Mouse (Mus musculus) cerebellum, adult 2 months (tissue): ENCODE results near the gene Vmn1r177. TPM values are rescaled to one million over a fixed set of nuclear protein-coding genes. Genes with fewer than 3 reads are reported as not detected.
"Not testable (repeated sequence)": the region's sequence is repeated elsewhere in the genome, so short reads cannot be mapped to it uniquely, and the experiment has no call there.

Experiments
- DNase-seq, 2 experiments: peaks; one replicate each; pipeline ENCODE4 v3.0.0; 2021
- H3K27ac ChIP-seq: fragments of 200-500 bp; 2 replicates; pipeline ENCODE4 v1.5.1; 2012; ENCODE audit warnings: low read length, control low read depth, inconsistent platforms; ENCODE audit not compliant: insufficient read depth
- H3K27me3 ChIP-seq: fragments of 200-500 bp; 2 replicates; pipeline ENCODE4 v1.6.1; 2012; ENCODE audit warnings: inconsistent platforms, mild to moderate bottlenecking, low read length, moderate library complexity; ENCODE audit not compliant: control insufficient read depth, insufficient read depth
- H3K4me1 ChIP-seq: fragments of 200-500 bp; 2 replicates; pipeline ENCODE4 v1.6.1; 2011; ENCODE audit warnings: low read length; ENCODE audit not compliant: control insufficient read depth, insufficient read depth
- H3K4me3 ChIP-seq: fragments of 200-500 bp; replicated peaks from 2 replicates; pipeline ENCODE3; 2011; ENCODE audit warnings: mild to moderate bottlenecking, low read depth, low read length, control low read depth; ENCODE audit not compliant: insufficient read depth
- CTCF ChIP-seq: fragments of 200-500 bp; IDR thresholded peaks from 2 replicates; pipeline ENCODE4 v1.5.1; 2011; ENCODE audit warnings: low read depth, mild to moderate bottlenecking, control low read depth, low read length, moderate library complexity, borderline replicate concordance; ENCODE audit not compliant: insufficient read depth
- POLR2A ChIP-seq: fragments of 200-500 bp; IDR thresholded peaks from 2 replicates; pipeline ENCODE4 v1.6.1; 2011; ENCODE audit warnings: low read length, control low read depth, borderline replicate concordance; ENCODE audit not compliant: insufficient read depth
- WGBS: fragments of 180-500 bp; shearing (Covaris S2); methylation state at CpG from one replicate; pipeline ENCODE4 v1.1.7; 2018; 5-methylcytosine and 5-hydroxymethylcytosine counted together
- polyA plus RNA-seq: library from polyadenylated mRNA; depleted of rRNA; stranded (reverse); fragments of >200 nt; gene quantifications from 2 replicates; pipeline ENCODE4 v1.2.3, GENCODE M21; 2012; rRNA removed

The Vmn1r177 gene
- not detected in 2 replicates for polyA plus RNA-seq

DNA sequence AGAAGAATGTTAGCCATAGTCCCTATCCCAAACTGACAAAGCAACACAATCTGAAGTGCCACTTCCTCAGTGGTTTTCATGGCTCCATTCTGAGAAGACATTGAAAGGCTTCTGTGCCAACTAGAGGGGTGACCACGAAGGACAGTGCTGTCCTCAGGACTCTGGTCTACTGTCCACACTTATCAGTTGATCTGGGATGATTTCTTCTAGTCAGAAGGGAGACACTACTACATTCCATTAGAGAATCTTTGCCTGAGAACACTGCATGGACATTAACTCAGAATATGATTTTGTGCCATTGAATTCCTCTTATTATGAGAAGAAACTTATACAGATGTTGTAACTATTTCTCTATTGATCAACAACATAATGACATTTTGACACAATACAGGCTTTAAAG lies at the start of gene Vmn1r177:
TSS of gene Vmn1r177 (minus strand) at position 101 of the 400 bp plus-strand sequence.
- H3K4me3 ChIP-seq, DNase-seq, H3K27me3 ChIP-seq, H3K27ac ChIP-seq, H3K4me1 ChIP-seq: not testable (repeated sequence)
- WGBS: 0% methylated on average over 1 of the region's 1 CpGs

- WGBS: 84% methylated on average over 1 of the region's 1 CpGs
- Histone ChIP-seq H3K4me1 (no peaks in the 10 kb centered on the region), H3K4me3 (no peak within 1 kb of the TSS), H3K27ac (no peak within 1 kb of the TSS), H3K27me3 (no peaks in the 10 kb centered on the region)
- DNase-seq: no peak
- no peak for TF ChIP-seq CTCF
- no peak for TF ChIP-seq POLR2A
Observed at GRCm38 (mm10) chr7:23891709-23892108, 25.5 kb upstream of the Vmn1r177 start, which contains the start of gene Vmn1r178. Gene Vmn1r178 (plus strand): TSS chr7:23892009.

DNA sequence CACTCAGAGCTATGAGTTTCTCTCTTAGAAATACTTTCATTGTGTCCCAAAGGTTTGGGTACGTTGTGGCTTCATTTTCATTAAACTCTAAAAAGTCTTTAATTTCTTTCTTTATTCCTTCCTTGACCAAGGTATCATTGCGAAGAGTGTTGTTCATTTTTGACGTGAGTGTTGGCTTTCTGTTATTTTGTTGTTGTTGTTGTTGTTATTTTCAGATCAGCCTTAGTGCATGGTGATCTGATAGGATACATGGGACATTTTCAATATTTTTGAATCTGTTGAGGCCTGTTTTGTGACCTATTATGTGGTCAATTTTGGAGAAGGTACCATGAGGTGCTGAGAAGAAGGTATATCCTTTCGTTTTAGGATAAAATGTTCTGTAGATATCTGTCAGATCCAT lies 10.7 kb upstream of the Vmn1r177 start:
- H3K27ac ChIP-seq, H3K27me3 ChIP-seq, H3K4me3 ChIP-seq, H3K4me1 ChIP-seq, DNase-seq: not testable (repeated sequence)
- 60% methylated on average over 4 of the region's 4 CpGs for WGBS

DNA sequence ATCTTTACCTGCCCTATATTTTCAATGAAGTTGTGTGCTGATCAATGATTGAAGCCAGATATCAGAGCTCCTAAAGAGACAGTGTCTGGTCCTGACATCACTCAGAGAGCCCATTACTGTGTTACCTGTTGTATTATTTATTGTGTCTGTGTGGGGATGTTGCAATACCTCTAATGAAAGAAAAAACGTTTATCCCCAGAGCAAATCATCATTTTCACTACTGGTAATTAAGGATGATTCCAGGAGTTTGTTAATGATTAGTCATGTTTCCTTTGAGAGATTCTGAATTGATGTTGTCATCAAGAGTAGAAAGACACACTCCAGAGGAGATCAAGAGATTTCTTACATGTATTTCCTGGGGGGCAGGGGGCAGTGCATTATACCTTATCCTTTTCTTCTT lies 29.0 kb downstream of the Vmn1r177 start, which contains the start of gene Vmn1r176:
TSS of gene Vmn1r176 (minus strand) at position 101 of the 400 bp plus-strand sequence.
- H3K4me3 ChIP-seq, DNase-seq, H3K27ac ChIP-seq, H3K4me1 ChIP-seq, H3K27me3 ChIP-seq: not testable (repeated sequence)
- WGBS: no CpG with 5 or more reads among the region's 1 CpGs

Other genes starting within 250 kb of the Vmn1r177 start
- not detected in 2 replicates for gene Vmn1r171, start 235.7 kb downstream of the Vmn1r177 start, polyA plus RNA-seq
- gene Vmn1r172, start 208.1 kb downstream of the Vmn1r177 start, polyA plus RNA-seq: not detected in 2 replicates
- gene Vmn1r173, start 165.7 kb downstream of the Vmn1r177 start, polyA plus RNA-seq: not detected in 2 replicates
- gene Vmn1r174, start 114.2 kb downstream of the Vmn1r177 start, polyA plus RNA-seq: not detected in 2 replicates
- gene Vmn1r175, start 55.8 kb downstream of the Vmn1r177 start, polyA plus RNA-seq: not detected in 2 replicates
- gene Vmn1r176, start 29.1 kb downstream of the Vmn1r177 start, polyA plus RNA-seq: not detected in 2 replicates
- gene Vmn1r178, start 25.6 kb upstream of the Vmn1r177 start, polyA plus RNA-seq: not detected in 2 replicates
- gene Vmn1r179, start 60.5 kb upstream of the Vmn1r177 start, polyA plus RNA-seq: not detected in 2 replicates
- not detected in 2 replicates for gene Vmn1r180, start 84.2 kb upstream of the Vmn1r177 start, polyA plus RNA-seq
- gene Vmn1r181, start 108.2 kb upstream of the Vmn1r177 start, polyA plus RNA-seq: not detected in 2 replicates
- not detected in 2 replicates for gene V1rd19, start 135.2 kb upstream of the Vmn1r177 start, polyA plus RNA-seq
- not detected in 2 replicates for gene Vmn1r183, start 186.8 kb upstream of the Vmn1r177 start, polyA plus RNA-seq
- 35.3 and 36.3 TPM in 2 replicates for gene Zfp180, start 215.5 kb upstream of the Vmn1r177 start, polyA plus RNA-seq
- gene Zfp112, start 245.9 kb upstream of the Vmn1r177 start, polyA plus RNA-seq: 7.7 and 8.1 TPM in 2 replicates